Mouse (Mus musculus): ENCODE measurements around the gene Arhgef7. TPM values are rescaled to one million over a fixed set of nuclear protein-coding genes. Genes with fewer than 3 reads are reported as not detected.
"Not testable (repeated sequence)": the region's sequence is repeated elsewhere in the genome, so short reads cannot be mapped to it uniquely, and the experiment has no call there.

The Arhgef7 gene
- polyA plus RNA-seq, 1 experiment = 38.5 TPM

- TF ChIP-seq CTCF (IDR thresholded peaks at IDR 0.05; ENCODE audit: low read depth, low read length) (no peak), EP300 (IDR thresholded peaks at IDR 0.05; ENCODE audit: insufficient read depth, low read depth, low read length) (no peak), POLR2A (IDR thresholded peaks at IDR 0.05; ENCODE audit: insufficient read depth, low read length) (no peak)
- H3K36me3 ChIP-seq (ENCODE audit: control insufficient read depth, insufficient read depth, low read length, poor library complexity, severe bottlenecking) = no peaks in the 10 kb centered on the region
- H3K9ac ChIP-seq (ENCODE audit: low read depth, poor library complexity, severe bottlenecking) = no peak overlapping the region
- H3K27me3 ChIP-seq (ENCODE audit: control insufficient read depth, insufficient read depth, low read length, poor library complexity, severe bottlenecking) = no peaks in the 10 kb centered on the region
- H3K27ac ChIP-seq (ENCODE audit: insufficient read depth, low read length) = no peak overlapping the region
- no peak overlapping the region for H3K4me3 ChIP-seq (ENCODE audit: low read depth, low read length)
- no peaks in the 10 kb centered on the region for H3K9me3 ChIP-seq (replicated peaks; ENCODE audit: control insufficient read depth, insufficient read depth, low read length, poor library complexity, severe bottlenecking)
- no peaks in the 10 kb centered on the region for H3K4me1 ChIP-seq (ENCODE audit: control insufficient read depth, insufficient read depth, low read length)
These were observed 114.0 kb downstream of the Arhgef7 start for GRCm38 (mm10) chr8:11841571-11841970.

GRCm38 (mm10) chr8:11842757-11843156 lies 115.2 kb downstream of the Arhgef7 start:
- Histone ChIP-seq H3K27me3 (ENCODE audit: control insufficient read depth, insufficient read depth, low read length, poor library complexity, severe bottlenecking) (no peaks in the 10 kb centered on the region), H3K9ac (ENCODE audit: low read depth, poor library complexity, severe bottlenecking) (no peak overlapping the region), H3K9me3 (replicated peaks; ENCODE audit: control insufficient read depth, insufficient read depth, low read length, poor library complexity, severe bottlenecking) (no peaks in the 10 kb centered on the region), H3K27ac (ENCODE audit: insufficient read depth, low read length) (no peak overlapping the region), H3K36me3 (ENCODE audit: control insufficient read depth, insufficient read depth, low read length, poor library complexity, severe bottlenecking) (no peaks in the 10 kb centered on the region), H3K4me1 (ENCODE audit: control insufficient read depth, insufficient read depth, low read length) (no peaks in the 10 kb centered on the region), H3K4me3 (ENCODE audit: low read depth, low read length) (no peak overlapping the region)
- no peak for TF ChIP-seq POLR2A (IDR thresholded peaks at IDR 0.05; ENCODE audit: insufficient read depth, low read length)
- no peak for TF ChIP-seq CTCF (IDR thresholded peaks at IDR 0.05; ENCODE audit: low read depth, low read length)
- no peak for TF ChIP-seq EP300 (IDR thresholded peaks at IDR 0.05; ENCODE audit: insufficient read depth, low read depth, low read length)

GRCm38 (mm10) chr8:11843677-11844315 lies 116.3 kb downstream of the Arhgef7 start:
- H3K9ac ChIP-seq (ENCODE audit: low read depth, poor library complexity, severe bottlenecking) = no peak overlapping the region
- H3K27me3 ChIP-seq (ENCODE audit: control insufficient read depth, insufficient read depth, low read length, poor library complexity, severe bottlenecking) = no peaks in the 10 kb centered on the region
- H3K9me3 ChIP-seq (replicated peaks; ENCODE audit: control insufficient read depth, insufficient read depth, low read length, poor library complexity, severe bottlenecking) = no peaks in the 10 kb centered on the region
- H3K36me3 ChIP-seq (ENCODE audit: control insufficient read depth, insufficient read depth, low read length, poor library complexity, severe bottlenecking) = no peaks in the 10 kb centered on the region
- H3K4me1 ChIP-seq (ENCODE audit: control insufficient read depth, insufficient read depth, low read length) = no peaks in the 10 kb centered on the region
- no peak overlapping the region for H3K27ac ChIP-seq (ENCODE audit: insufficient read depth, low read length)
- no peak for TF ChIP-seq CTCF (IDR thresholded peaks at IDR 0.05; ENCODE audit: low read depth, low read length)
- no peak for TF ChIP-seq POLR2A (IDR thresholded peaks at IDR 0.05; ENCODE audit: insufficient read depth, low read length)
- no peak for TF ChIP-seq EP300 (IDR thresholded peaks at IDR 0.05; ENCODE audit: insufficient read depth, low read depth, low read length)
- H3K4me3 ChIP-seq (ENCODE audit: low read depth, low read length) = no peak overlapping the region

GRCm38 (mm10) chr8:11844316-11844685 lies 116.8 kb downstream of the Arhgef7 start:
- Histone ChIP-seq H3K4me1 (ENCODE audit: control insufficient read depth, insufficient read depth, low read length) (no peaks in the 10 kb centered on the region), H3K9me3 (replicated peaks; ENCODE audit: control insufficient read depth, insufficient read depth, low read length, poor library complexity, severe bottlenecking) (no peaks in the 10 kb centered on the region), H3K27ac (ENCODE audit: insufficient read depth, low read length) (no peak overlapping the region), H3K27me3 (ENCODE audit: control insufficient read depth, insufficient read depth, low read length, poor library complexity, severe bottlenecking) (no peaks in the 10 kb centered on the region), H3K4me3 (ENCODE audit: low read depth, low read length) (no peak overlapping the region), H3K36me3 (ENCODE audit: control insufficient read depth, insufficient read depth, low read length, poor library complexity, severe bottlenecking) (no peaks in the 10 kb centered on the region), H3K9ac (ENCODE audit: low read depth, poor library complexity, severe bottlenecking) (no peak overlapping the region)
- TF ChIP-seq POLR2A (IDR thresholded peaks at IDR 0.05; ENCODE audit: insufficient read depth, low read length) = no peak
- TF ChIP-seq EP300 (IDR thresholded peaks at IDR 0.05; ENCODE audit: insufficient read depth, low read depth, low read length) = no peak
- no peak for TF ChIP-seq CTCF (IDR thresholded peaks at IDR 0.05; ENCODE audit: low read depth, low read length)

- Histone ChIP-seq H3K4me1 (ENCODE audit: control insufficient read depth, insufficient read depth, low read length) (no peaks in the 10 kb centered on the region), H3K9me3 (replicated peaks; ENCODE audit: control insufficient read depth, insufficient read depth, low read length, poor library complexity, severe bottlenecking) (no peaks in the 10 kb centered on the region), H3K4me3 (ENCODE audit: low read depth, low read length) (no peak overlapping the region), H3K9ac (ENCODE audit: low read depth, poor library complexity, severe bottlenecking) (no peak overlapping the region), H3K27me3 (ENCODE audit: control insufficient read depth, insufficient read depth, low read length, poor library complexity, severe bottlenecking) (no peaks in the 10 kb centered on the region), H3K27ac (ENCODE audit: insufficient read depth, low read length) (no peak overlapping the region), H3K36me3 (ENCODE audit: control insufficient read depth, insufficient read depth, low read length, poor library complexity, severe bottlenecking) (no peaks in the 10 kb centered on the region)
- TF ChIP-seq CTCF (IDR thresholded peaks at IDR 0.05; ENCODE audit: low read depth, low read length) (no peak), EP300 (IDR thresholded peaks at IDR 0.05; ENCODE audit: insufficient read depth, low read depth, low read length) (no peak), POLR2A (IDR thresholded peaks at IDR 0.05; ENCODE audit: insufficient read depth, low read length) (no peak)
These were observed 119.3 kb downstream of the Arhgef7 start for GRCm38 (mm10) chr8:11846807-11847206.

GRCm38 (mm10) chr8:11867832-11868231 lies 140.3 kb downstream of the Arhgef7 start:
- no peak overlapping the region for H3K9ac ChIP-seq (ENCODE audit: low read depth, poor library complexity, severe bottlenecking)
- H3K36me3 ChIP-seq (ENCODE audit: control insufficient read depth, insufficient read depth, low read length, poor library complexity, severe bottlenecking) = no peaks in the 10 kb centered on the region
- H3K4me1 ChIP-seq (ENCODE audit: control insufficient read depth, insufficient read depth, low read length) = no peaks in the 10 kb centered on the region
- no peak overlapping the region for H3K4me3 ChIP-seq (ENCODE audit: low read depth, low read length)
- no peak overlapping the region for H3K27ac ChIP-seq (ENCODE audit: insufficient read depth, low read length)
- no peaks in the 10 kb centered on the region for H3K27me3 ChIP-seq (ENCODE audit: control insufficient read depth, insufficient read depth, low read length, poor library complexity, severe bottlenecking)
- TF ChIP-seq CTCF (IDR thresholded peaks at IDR 0.05; ENCODE audit: low read depth, low read length) (peak; percentile 55), POLR2A (IDR thresholded peaks at IDR 0.05; ENCODE audit: insufficient read depth, low read length) (no peak)
- H3K9me3 ChIP-seq (replicated peaks; ENCODE audit: control insufficient read depth, insufficient read depth, low read length, poor library complexity, severe bottlenecking) = peaks cover 10% of the 10 kb centered on the region

- not testable (repeated sequence) for H3K27me3 ChIP-seq (ENCODE audit: control insufficient read depth, insufficient read depth, low read length, poor library complexity, severe bottlenecking); H3K4me1 ChIP-seq (ENCODE audit: control insufficient read depth, insufficient read depth, low read length); H3K9ac ChIP-seq (ENCODE audit: low read depth, poor library complexity, severe bottlenecking); H3K27ac ChIP-seq (ENCODE audit: insufficient read depth, low read length); H3K36me3 ChIP-seq (ENCODE audit: control insufficient read depth, insufficient read depth, low read length, poor library complexity, severe bottlenecking); H3K4me3 ChIP-seq (ENCODE audit: low read depth, low read length)
- peaks cover 27% of the 10 kb centered on the region for H3K9me3 ChIP-seq (replicated peaks; ENCODE audit: control insufficient read depth, insufficient read depth, low read length, poor library complexity, severe bottlenecking)
These were observed 146.7 kb downstream of the Arhgef7 start for GRCm38 (mm10) chr8:11874227-11874626.
